ENCODE assay signal across 8 mouse cellular contexts in genomic region chr2:154158433-154158832, GRCm38 (mm10). TPM values are rescaled to one million over a fixed set of nuclear protein-coding genes. Genes with fewer than 3 reads are reported as not detected.
DNase-seq lines count a peak whose midpoint lies in the region; ATAC-seq and TF ChIP-seq lines count a peak whose summit lies in the region.
"Had no signal": no experiment of that assay in that cellular context is flagged by ENCODE, and none has a peak within 500 bp of the region (broad histone marks: within the 10 kb centered on the region; RNA-seq: fewer than 3 reads in every experiment).

No protein-coding gene starts in this region.

- no peaks in the 10 kb centered on the region for H3K4me1 ChIP-seq in hindbrain, embryonic 14.5 days (replicated peaks; ENCODE audit: control insufficient read depth, insufficient read depth, low read length)
- no peaks in the 10 kb centered on the region for H3K4me1 ChIP-seq in hindbrain, embryonic 13.5 days (replicated peaks)
- H3K4me1 ChIP-seq in ES-E14 (ENCODE audit: control insufficient read depth in 2 of 2, insufficient read depth in 2 of 2, low read length in 2 of 2, poor library complexity in 1 of 2): no peaks in the 10 kb centered on the region
- no peaks in the 10 kb centered on the region for H3K4me1 ChIP-seq in liver, embryonic 14.5 days (replicated peaks; ENCODE audit: control insufficient read depth in 2 of 2, insufficient read depth in 2 of 2, low read length in 1 of 2)

- no peak; the same call in 1 of the 2 replicates for TF ChIP-seq EP300 in liver, embryonic 14.5 days (IDR thresholded peaks at IDR 0.05; ENCODE audit: low read depth)

- H3K4me3 ChIP-seq in hindbrain, embryonic 14.5 days (replicated peaks; ENCODE audit: low read length): no peak overlapping the region
- H3K4me3 ChIP-seq in hindbrain, embryonic 13.5 days: no peak overlapping the region
- no peak overlapping the region for H3K4me3 ChIP-seq in ES-E14 (ENCODE audit: insufficient read depth in 1 of 2, low read depth in 1 of 2, low read length in 2 of 2, poor library complexity in 1 of 2, severe bottlenecking in 1 of 2)
- H3K4me3 ChIP-seq in liver, embryonic 14.5 days (ENCODE audit: insufficient read depth in 1 of 2, low read depth in 2 of 2, low read length in 2 of 2): no peak overlapping the region

- H3K27ac ChIP-seq in hindbrain, embryonic 14.5 days: no peak overlapping the region
- no peak overlapping the region for H3K27ac ChIP-seq in hindbrain, embryonic 13.5 days
- no peak overlapping the region for H3K27ac ChIP-seq in ES-E14 (ENCODE audit: insufficient read depth, low read depth, low read length, poor library complexity, severe bottlenecking)
- no peak overlapping the region for H3K27ac ChIP-seq in liver, embryonic 14.5 days
- H3K27ac ChIP-seq: macrophage had no signal

- no peak overlapping the region for H3K4me2 ChIP-seq in hindbrain, embryonic 14.5 days (replicated peaks)
- no peak overlapping the region for H3K4me2 ChIP-seq in hindbrain, embryonic 13.5 days
- no peak overlapping the region for H3K4me2 ChIP-seq in liver, embryonic 14.5 days (ENCODE audit: low read depth)

- no peaks in the 10 kb centered on the region for H3K36me3 ChIP-seq in hindbrain, embryonic 14.5 days (replicated peaks; ENCODE audit: control insufficient read depth, insufficient read depth)
- H3K36me3 ChIP-seq in hindbrain, embryonic 13.5 days: no peaks in the 10 kb centered on the region
- no peaks in the 10 kb centered on the region for H3K36me3 ChIP-seq in ES-E14 (ENCODE audit: control insufficient read depth, insufficient read depth, low read length, poor library complexity, severe bottlenecking)
- H3K36me3 ChIP-seq in liver, embryonic 14.5 days (replicated peaks; ENCODE audit: control insufficient read depth, insufficient read depth, low read depth): no peaks in the 10 kb centered on the region

- in situ Hi-C loops in ES-E14 (cut with MboI; ENCODE audit: low sequenced_read_pairs in 2 of 2, unreplicated experiment in 2 of 2): no loop called here

- no peak for ATAC-seq in hindbrain, embryonic 14.5 days (ENCODE audit: low FRiP score)
- no peak for ATAC-seq in hindbrain, embryonic 13.5 days (ENCODE audit: low FRiP score)
- no peak for ATAC-seq in liver, embryonic 14.5 days (ENCODE audit: insufficient read depth)

- H3K9me3 ChIP-seq in hindbrain, embryonic 14.5 days (ENCODE audit: control insufficient read depth, low read length): no peaks in the 10 kb centered on the region
- H3K9me3 ChIP-seq in hindbrain, embryonic 13.5 days: no peaks in the 10 kb centered on the region
- no peaks in the 10 kb centered on the region for H3K9me3 ChIP-seq in ES-E14 (ENCODE audit: control insufficient read depth, insufficient read depth, low read depth, low read length)
- H3K9me3 ChIP-seq in liver, embryonic 14.5 days (ENCODE audit: control insufficient read depth, low read length): no peaks in the 10 kb centered on the region; the same call in 1 of the 2 replicates

- H3K27me3 ChIP-seq in hindbrain, embryonic 14.5 days (ENCODE audit: control insufficient read depth, insufficient read depth, low read length): no peaks in the 10 kb centered on the region
- no peaks in the 10 kb centered on the region for H3K27me3 ChIP-seq in hindbrain, embryonic 13.5 days
- H3K27me3 ChIP-seq in liver, embryonic 14.5 days (ENCODE audit: control insufficient read depth, insufficient read depth, low read length): no peaks in the 10 kb centered on the region

- peak; percentile 72 for TF ChIP-seq CTCF in liver, embryonic 14.5 days (IDR thresholded peaks at IDR 0.05; ENCODE audit: low read depth)

- DNase-seq in hindbrain, embryonic 14.5 days (ENCODE audit: low spot score): peak; percentile 36
- DNase-seq in A20 (ENCODE audit: low read depth, low spot score) (peak; percentile 65), ES-E14 (ENCODE audit: low read depth, low spot score) (peak; percentile 41)
- DNase-seq in embryo, embryonic 11 days: peak; percentile 66
- DNase-seq in liver, embryonic 14.5 days (ENCODE audit: low read depth in 3 of 3, low spot score in 3 of 3): peak in 2 of 3 experiments; percentile 6 to 12
- DNase-seq in thymus, postnatal 0 days (ENCODE audit: low spot score): peak; percentile 34

- 46% methylated on average over 3 of the region's 3 CpGs for WGBS in hindbrain, embryonic 14.5 days
- 41% methylated on average over 3 of the region's 3 CpGs for WGBS in hindbrain, embryonic 13.5 days
- 25% methylated on average over 3 of the region's 3 CpGs for WGBS in liver, embryonic 14.5 days (ENCODE audit: insufficient replicate concordance)

- no peak overlapping the region for H3K9ac ChIP-seq in hindbrain, embryonic 14.5 days
- H3K9ac ChIP-seq in hindbrain, embryonic 13.5 days: no peak overlapping the region
- no peak overlapping the region for H3K9ac ChIP-seq in ES-E14 (ENCODE audit: insufficient read depth, low read depth, low read length, poor library complexity, severe bottlenecking)
- no peak overlapping the region for H3K9ac ChIP-seq in liver, embryonic 14.5 days (replicated peaks)

TF ChIP-seq in ES-E14, 5 proteins besides CTCF, POLR2A, EP300 and RAD21:
- TF ChIP-seq HCFC1 (IDR thresholded peaks at IDR 0.05; ENCODE audit: borderline replicate concordance, insufficient read depth, low read length) (no peak), ZC3H11A (IDR thresholded peaks at IDR 0.05; ENCODE audit: borderline replicate concordance, low read depth, low read length) (no peak; the same call in 1 of the 2 replicates), ZNF384 (IDR thresholded peaks at IDR 0.05; ENCODE audit: low read depth, low read length) (peak; percentile 90)
TF ChIP-seq in ES-E14: peak in this region for 1.

RNA-seq across cellular contexts. Expression of gene Bpifa5, which starts 4.0 kb away (rescaled TPM):
- not detected in 2 replicates for polyA plus RNA-seq in hindbrain, embryonic 14.5 days (2014; fragmentation: Nextera tagmentation; extraction: Ambion mirVana)
- not detected in 2 replicates for polyA plus RNA-seq in hindbrain, embryonic 13.5 days (2015; fragmentation: Nextera tagmentation; extraction: Ambion mirVana)
- not detected in 2 replicates for total RNA-seq in ES-E14 (2012; rRNA removed)
- 0.04 TPM in 1 of 2 replicates, not detected in the other for polyA plus RNA-seq in liver, embryonic 14.5 days (2012; rRNA removed)
- polyA plus RNA-seq in liver, embryonic 14.5 days (2014; fragmentation: Nextera tagmentation; extraction: Ambion mirVana): not detected in 2 replicates
- 0.46 and 0.54 TPM in 2 replicates for polyA plus RNA-seq in thymus, postnatal 0 days (2015; fragmentation: Nextera tagmentation; extraction: Ambion mirVana)
- polyA plus RNA-seq: macrophage had no signal

RNA-seq across cellular contexts. Expression of gene Bpifa1, which starts 15.8 kb away (rescaled TPM):
- polyA plus RNA-seq in hindbrain, embryonic 14.5 days (2014; fragmentation: Nextera tagmentation; extraction: Ambion mirVana): not detected in 2 replicates
- polyA plus RNA-seq in hindbrain, embryonic 13.5 days (2015; fragmentation: Nextera tagmentation; extraction: Ambion mirVana): not detected in 2 replicates
- total RNA-seq in ES-E14 (2012; rRNA removed): not detected in 2 replicates
- polyA plus RNA-seq in liver, embryonic 14.5 days (2012; rRNA removed): 0.06 TPM in 1 of 2 replicates, not detected in the other
- polyA plus RNA-seq in liver, embryonic 14.5 days (2014; fragmentation: Nextera tagmentation; extraction: Ambion mirVana): 0.14 TPM in 1 of 2 replicates, not detected in the other
- polyA plus RNA-seq in thymus, postnatal 0 days (2015; fragmentation: Nextera tagmentation; extraction: Ambion mirVana): 185 and 212 TPM in 2 replicates
- polyA plus RNA-seq: macrophage had no signal

RNA-seq across cellular contexts. Expression of gene Bpifa3, which starts 28.3 kb away (rescaled TPM):
- polyA plus RNA-seq in hindbrain, embryonic 14.5 days (2014; fragmentation: Nextera tagmentation; extraction: Ambion mirVana): not detected in 2 replicates
- not detected in 2 replicates for polyA plus RNA-seq in hindbrain, embryonic 13.5 days (2015; fragmentation: Nextera tagmentation; extraction: Ambion mirVana)
- not detected in 2 replicates for total RNA-seq in ES-E14 (2012; rRNA removed)
- polyA plus RNA-seq in liver, embryonic 14.5 days (2012; rRNA removed): not detected in 2 replicates
- not detected in 2 replicates for polyA plus RNA-seq in liver, embryonic 14.5 days (2014; fragmentation: Nextera tagmentation; extraction: Ambion mirVana)
- not detected in 2 replicates for polyA plus RNA-seq in thymus, postnatal 0 days (2015; fragmentation: Nextera tagmentation; extraction: Ambion mirVana)
- polyA plus RNA-seq: macrophage had no signal

RNA-seq across cellular contexts. Expression of gene Bpifb1, which starts 32.2 kb away (rescaled TPM):
- polyA plus RNA-seq in hindbrain, embryonic 14.5 days (2014; fragmentation: Nextera tagmentation; extraction: Ambion mirVana): 0.20 and 0.27 TPM in 2 replicates
- polyA plus RNA-seq in hindbrain, embryonic 13.5 days (2015; fragmentation: Nextera tagmentation; extraction: Ambion mirVana): 0.27 TPM in 1 of 2 replicates, not detected in the other
- total RNA-seq in ES-E14 (2012; rRNA removed): 0.11 and 0.18 TPM in 2 replicates
- polyA plus RNA-seq in liver, embryonic 14.5 days (2012; rRNA removed): 0.17 and 0.21 TPM in 2 replicates
- polyA plus RNA-seq in liver, embryonic 14.5 days (2014; fragmentation: Nextera tagmentation; extraction: Ambion mirVana): 0.19 and 0.33 TPM in 2 replicates
- polyA plus RNA-seq in thymus, postnatal 0 days (2015; fragmentation: Nextera tagmentation; extraction: Ambion mirVana): 1.2 and 1.5 TPM in 2 replicates
- polyA plus RNA-seq: macrophage had no signal

Comparison
In these comparisons a context has a peak if more than half of its experiments do, and no peak if none do; other contexts are left out.
1. DNase-seq: peak in every context shown above with its lines; median percentile 66 in embryo, embryonic 11 days; 65 in A20; 41 in ES-E14; 36 in hindbrain, embryonic 14.5 days; 34 in thymus, postnatal 0 days; 9 in liver, embryonic 14.5 days.
2. RNA of gene Bpifa1, which starts 15.8 kb away (polyA plus RNA-seq): 185 to 212 TPM in thymus, postnatal 0 days; 0.06 to 0.14 TPM in liver, embryonic 14.5 days, not detected in hindbrain, embryonic 14.5 days and not detected in hindbrain, embryonic 13.5 days; every median in the first group is over 100 times any median in the second.